Mouse (Mus musculus) c-Kit-positive CD71-positive TER-119-positive erythroid progenitor cells, embryonic 14.5 days (primary cell): ENCODE data around the gene Chd1.
A peak's percentile ranks its signal among the peaks of the same experiment; 100 is the strongest.
"Not testable (repeated sequence)": the region's sequence is repeated elsewhere in the genome, so short reads cannot be mapped to it uniquely, and the experiment has no call there.

Experiments used
- DNase-seq: peaks from one replicate; pipeline ENCODE4 v3.0.0-alpha.2; 2013; ENCODE audit warnings: low spot score

Chd1 gene

GRCm38 (mm10) chr17:15737346-15737917, 32.7 kb downstream of the Chd1 start:
- DNase-seq: no peak

- DNase-seq: no peak
Measured at GRCm38 (mm10) chr17:15741836-15742235, 37.1 kb downstream of the Chd1 start.

- DNase-seq: no peak
Measured at GRCm38 (mm10) chr17:15742953-15743352, 38.2 kb downstream of the Chd1 start.

GRCm38 (mm10) chr17:15743379-15743778, 38.6 kb downstream of the Chd1 start:
- no peak for DNase-seq

GRCm38 (mm10) chr17:15746696-15747095, 41.9 kb downstream of the Chd1 start:
- no peak for DNase-seq

GRCm38 (mm10) chr17:15748022-15748421, 43.3 kb downstream of the Chd1 start:
- no peak for DNase-seq

- DNase-seq: not testable (repeated sequence)
Measured at GRCm38 (mm10) chr17:15751264-15751663, 46.5 kb downstream of the Chd1 start.

- DNase-seq: no peak
Measured at GRCm38 (mm10) chr17:15761191-15761590, 56.4 kb downstream of the Chd1 start.

- no peak for DNase-seq
Measured at GRCm38 (mm10) chr17:15769081-15769724, 64.4 kb downstream of the Chd1 start.

- DNase-seq: no peak
Measured at GRCm38 (mm10) chr17:15773956-15774355, 69.2 kb downstream of the Chd1 start.

GRCm38 (mm10) chr17:15774565-15775215, 69.9 kb downstream of the Chd1 start:
- DNase-seq: no peak

GRCm38 (mm10) chr17:15776349-15776748, 71.6 kb downstream of the Chd1 start:
- DNase-seq: no peak

- DNase-seq: peak; percentile 12
Measured at GRCm38 (mm10) chr17:15777979-15778378, 73.2 kb downstream of the Chd1 start.

GRCm38 (mm10) chr17:15787036-15787435, 82.3 kb downstream of the Chd1 start:
- DNase-seq: peak; percentile 33

GRCm38 (mm10) chr17:15790716-15791115, 85.9 kb downstream of the Chd1 start:
- no peak for DNase-seq

- DNase-seq: no peak
Measured at GRCm38 (mm10) chr17:15799195-15799793, 94.5 kb downstream of the Chd1 start.

GRCm38 (mm10) chr17:15804008-15804812, 99.4 kb downstream of the Chd1 start:
- no peak for DNase-seq

GRCm38 (mm10) chr17:15807295-15807984, 102.7 kb downstream of the Chd1 start:
- DNase-seq: no peak

GRCm38 (mm10) chr17:15808015-15808414, 103.2 kb downstream of the Chd1 start:
- DNase-seq: no peak

- no peak for DNase-seq
Measured at GRCm38 (mm10) chr17:15808468-15809374, 104.0 kb downstream of the Chd1 start.
